Mouse (Mus musculus): ENCODE measurements at regions not wholly inside any gene's neighbourhood (a gene's known extent, or its start where the extent isn't known, plus 50 kb on each side); places are given as distances from the start of the nearest gene placed in this dataset.

- H3K4me2 ChIP-seq (replicated peaks; ENCODE audit: low read depth), result peak overlapping the region; percentile 30
- no peaks in the 10 kb centered on the region for H3K9me3 ChIP-seq (ENCODE audit: control insufficient read depth)
- no peaks in the 10 kb centered on the region for H3K27me3 ChIP-seq (replicated peaks; ENCODE audit: control insufficient read depth, insufficient read depth, low read length)
- H3K36me3 ChIP-seq (ENCODE audit: control insufficient read depth, insufficient read depth), result no peaks in the 10 kb centered on the region
- H3K9ac ChIP-seq (ENCODE audit: low read depth, low read length), result no peak overlapping the region
- H3K27ac ChIP-seq (ENCODE audit: low read depth, low read length), result no peak overlapping the region
- peak; percentile 80 for TF ChIP-seq CTCF (IDR thresholded peaks at IDR 0.05; ENCODE audit: low read depth)
- H3K4me3 ChIP-seq (ENCODE audit: low read depth, low read length), result no peak overlapping the region
- WGBS, result 23% methylated on average over 20 of the region's 20 CpGs
- no peaks in the 10 kb centered on the region; the same call in 1 of the 2 replicates for H3K4me1 ChIP-seq (replicated peaks; ENCODE audit: control insufficient read depth, insufficient read depth, low read length)
- ATAC-seq, result peak; percentile 72
These were observed 67.6 kb upstream of the Noct start for GRCm38 (mm10) chr3:51156386-51157290.

GRCm38 (mm10) chr3:51157291-51157650 lies 67.0 kb upstream of the Noct start:
- no peak for TF ChIP-seq CTCF (IDR thresholded peaks at IDR 0.05; ENCODE audit: low read depth)
- 21% methylated on average over 4 of the region's 4 CpGs for WGBS
- Histone ChIP-seq H3K4me1 (replicated peaks; ENCODE audit: control insufficient read depth, insufficient read depth, low read length) (no peaks in the 10 kb centered on the region; the same call in 1 of the 2 replicates), H3K27ac (ENCODE audit: low read depth, low read length) (no peak overlapping the region), H3K4me2 (replicated peaks; ENCODE audit: low read depth) (peak overlapping the region; percentile 30), H3K4me3 (ENCODE audit: low read depth, low read length) (no peak overlapping the region), H3K9me3 (ENCODE audit: control insufficient read depth) (no peaks in the 10 kb centered on the region), H3K9ac (ENCODE audit: low read depth, low read length) (no peak overlapping the region), H3K36me3 (ENCODE audit: control insufficient read depth, insufficient read depth) (no peaks in the 10 kb centered on the region), H3K27me3 (replicated peaks; ENCODE audit: control insufficient read depth, insufficient read depth, low read length) (no peaks in the 10 kb centered on the region)
- ATAC-seq, result no peak

GRCm38 (mm10) chr3:51158449-51158848 lies 65.8 kb upstream of the Noct start:
- Histone ChIP-seq H3K27ac (ENCODE audit: low read depth, low read length) (no peak overlapping the region), H3K27me3 (replicated peaks; ENCODE audit: control insufficient read depth, insufficient read depth, low read length) (no peaks in the 10 kb centered on the region), H3K4me2 (replicated peaks; ENCODE audit: low read depth) (no peak overlapping the region), H3K4me1 (replicated peaks; ENCODE audit: control insufficient read depth, insufficient read depth, low read length) (no peaks in the 10 kb centered on the region; the same call in 1 of the 2 replicates), H3K4me3 (ENCODE audit: low read depth, low read length) (no peak overlapping the region), H3K9me3 (ENCODE audit: control insufficient read depth) (no peaks in the 10 kb centered on the region), H3K9ac (ENCODE audit: low read depth, low read length) (no peak overlapping the region), H3K36me3 (ENCODE audit: control insufficient read depth, insufficient read depth) (no peaks in the 10 kb centered on the region)
- no peak for ATAC-seq
- WGBS, result 68% methylated on average over 4 of the region's 4 CpGs
- no peak for TF ChIP-seq CTCF (IDR thresholded peaks at IDR 0.05; ENCODE audit: low read depth)

GRCm38 (mm10) chr3:51159322-51159721 lies 64.9 kb upstream of the Noct start:
- ATAC-seq, result no peak
- no peak for TF ChIP-seq CTCF (IDR thresholded peaks at IDR 0.05; ENCODE audit: low read depth)
- Histone ChIP-seq H3K27me3 (replicated peaks; ENCODE audit: control insufficient read depth, insufficient read depth, low read length) (no peaks in the 10 kb centered on the region), H3K27ac (ENCODE audit: low read depth, low read length) (no peak overlapping the region), H3K4me2 (replicated peaks; ENCODE audit: low read depth) (no peak overlapping the region), H3K4me3 (ENCODE audit: low read depth, low read length) (no peak overlapping the region), H3K36me3 (ENCODE audit: control insufficient read depth, insufficient read depth) (no peaks in the 10 kb centered on the region), H3K4me1 (replicated peaks; ENCODE audit: control insufficient read depth, insufficient read depth, low read length) (no peaks in the 10 kb centered on the region; the same call in 1 of the 2 replicates), H3K9ac (ENCODE audit: low read depth, low read length) (no peak overlapping the region), H3K9me3 (ENCODE audit: control insufficient read depth) (no peaks in the 10 kb centered on the region)
- WGBS, result 70% methylated on average over 4 of the region's 4 CpGs

- 78% methylated on average over 9 of the region's 9 CpGs for WGBS
- Histone ChIP-seq H3K4me3 (ENCODE audit: low read depth, low read length) (no peak overlapping the region), H3K4me1 (replicated peaks; ENCODE audit: control insufficient read depth, insufficient read depth, low read length) (no peaks in the 10 kb centered on the region; the same call in 1 of the 2 replicates), H3K9ac (ENCODE audit: low read depth, low read length) (no peak overlapping the region), H3K4me2 (replicated peaks; ENCODE audit: low read depth) (no peak overlapping the region), H3K9me3 (ENCODE audit: control insufficient read depth) (no peaks in the 10 kb centered on the region), H3K36me3 (ENCODE audit: control insufficient read depth, insufficient read depth) (no peaks in the 10 kb centered on the region), H3K27me3 (replicated peaks; ENCODE audit: control insufficient read depth, insufficient read depth, low read length) (no peaks in the 10 kb centered on the region), H3K27ac (ENCODE audit: low read depth, low read length) (no peak overlapping the region)
- TF ChIP-seq CTCF (IDR thresholded peaks at IDR 0.05; ENCODE audit: low read depth), result no peak
- no peak for ATAC-seq
These were observed 64.4 kb upstream of the Noct start for GRCm38 (mm10) chr3:51159881-51160280.

- WGBS, result 86% methylated on average over 7 of the region's 7 CpGs
These were observed 63.6 kb upstream of the Noct start for GRCm38 (mm10) chr3:51160625-51161024.

More at GRCm38 (mm10) chr3:51160625-51161024, 63.6 kb upstream of the Noct start:
- Histone ChIP-seq H3K9me3 (ENCODE audit: control insufficient read depth) (no peaks in the 10 kb centered on the region), H3K27me3 (replicated peaks; ENCODE audit: control insufficient read depth, insufficient read depth, low read length) (no peaks in the 10 kb centered on the region), H3K4me1 (replicated peaks; ENCODE audit: control insufficient read depth, insufficient read depth, low read length) (no peaks in the 10 kb centered on the region; the same call in 1 of the 2 replicates), H3K4me2 (replicated peaks; ENCODE audit: low read depth) (no peak overlapping the region), H3K4me3 (ENCODE audit: low read depth, low read length) (no peak overlapping the region), H3K9ac (ENCODE audit: low read depth, low read length) (no peak overlapping the region), H3K27ac (ENCODE audit: low read depth, low read length) (no peak overlapping the region), H3K36me3 (ENCODE audit: control insufficient read depth, insufficient read depth) (no peaks in the 10 kb centered on the region)
- no peak for TF ChIP-seq CTCF (IDR thresholded peaks at IDR 0.05; ENCODE audit: low read depth)
- no peak for ATAC-seq
